Mouse (Mus musculus) CH12.LX (cell line): ENCODE measurements at regions not wholly inside any gene's neighbourhood (a gene's known extent, or its start where the extent isn't known, plus 50 kb on each side); places are given as distances from the start of the nearest gene placed in this dataset.

Experiments
- DNase-seq: peaks from one replicate; pipeline ENCODE4 v3.0.0-alpha.2; 2013; ENCODE audit errors: extremely low read depth
- H3K27ac ChIP-seq: 2 replicates; pipeline ENCODE4 v1.5.1; 2012; ENCODE audit warnings: low read depth, mild to moderate bottlenecking, control low read depth, moderate library complexity; ENCODE audit not compliant: insufficient read depth
- H3K27me3 ChIP-seq: replicated peaks from 2 replicates; pipeline ENCODE3; 2012; ENCODE audit warnings: inconsistent platforms
- H3K36me3 ChIP-seq, 2 experiments: replicated peaks in 1 of 2; 2 replicates each; pipeline versions ENCODE3 to v1.6.1; 2012; ENCODE audit warnings: inconsistent platforms in 1 of 2, low read length in 1 of 2, mild to moderate bottlenecking in 1 of 2, mixed read lengths in 1 of 2, moderate library complexity in 1 of 2; ENCODE audit not compliant: control insufficient read depth in 1 of 2, insufficient read depth in 1 of 2
- H3K4me1 ChIP-seq, 2 experiments: 2 replicates each; pipeline ENCODE4 v1.6.1; 2012; ENCODE audit warnings: inconsistent platforms in 1 of 2, moderate library complexity in 1 of 2; ENCODE audit not compliant: insufficient read depth in 2 of 2, control insufficient read depth in 1 of 2
- H3K4me2 ChIP-seq: 2 replicates; pipeline ENCODE4 v1.6.1; 2012; ENCODE audit warnings: low read depth, mild to moderate bottlenecking, control low read depth; ENCODE audit not compliant: poor library complexity, insufficient read depth, severe bottlenecking
- H3K4me3 ChIP-seq, 3 experiments: fragments of 150-350 bp in 1 of 3; sonication (generic) in 1 of 3; replicated peaks in 1 of 3; 2 replicates each; pipeline versions ENCODE3 to v1.5.1; 2011 to 2012; ENCODE audit warnings: low read depth in 2 of 3, low read length in 2 of 3, mild to moderate bottlenecking in 2 of 3, moderate library complexity in 2 of 3, control low read depth in 1 of 3, improper control_type of control experiment in 1 of 3, inconsistent platforms in 1 of 3, mixed read lengths in 1 of 3; ENCODE audit not compliant: poor library complexity in 1 of 3
- H3K79me2 ChIP-seq: replicated peaks from 2 replicates; pipeline ENCODE4 v1.6.1; 2012; ENCODE audit warnings: mild to moderate bottlenecking, moderate library complexity; ENCODE audit not compliant: control insufficient read depth, poor library complexity, insufficient read depth, severe bottlenecking; ENCODE audit errors: extremely low read depth
- H3K9ac ChIP-seq: 2 replicates; pipeline ENCODE4 v1.6.1; 2012; ENCODE audit warnings: low read depth, mild to moderate bottlenecking, control low read depth, moderate library complexity; ENCODE audit not compliant: insufficient read depth
- H3K9me3 ChIP-seq: replicated peaks from 2 replicates; pipeline ENCODE3; 2012; ENCODE audit warnings: low read length, inconsistent platforms, mixed read lengths
- BHLHE40 ChIP-seq: IDR thresholded peaks from 2 replicates; pipeline ENCODE4 v1.6.1; 2011; ENCODE audit warnings: mild to moderate bottlenecking, low read depth, low read length, improper control_type of control experiment
- CTCF ChIP-seq, 2 experiments: IDR thresholded peaks in 1 of 2; conservative IDR thresholded peaks in 1 of 2; 2 replicates each; pipeline ENCODE4 v1.5.1; 2011 to 2012; ENCODE audit warnings: low read depth in 2 of 2, low read length in 2 of 2, improper control_type of control experiment in 1 of 2, inconsistent platforms in 1 of 2, mild to moderate bottlenecking in 1 of 2, moderate library complexity in 1 of 2
- E2F4 ChIP-seq: IDR thresholded peaks from 2 replicates; pipeline ENCODE4 v1.6.1; 2011; ENCODE audit warnings: low read depth, low read length, improper control_type of control experiment; ENCODE audit not compliant: insufficient replicate concordance
- EP300 ChIP-seq: IDR thresholded peaks from 2 replicates; pipeline ENCODE4 v1.6.1; 2011; ENCODE audit warnings: low read length, improper control_type of control experiment
- IRF4 ChIP-seq: IDR thresholded peaks from 2 replicates; pipeline ENCODE4 v1.6.1; 2014; ENCODE audit warnings: low read depth, mild to moderate bottlenecking, inconsistent platforms, low read length, improper control_type of control experiment
- MAZ ChIP-seq: IDR thresholded peaks from 2 replicates; pipeline ENCODE4 v1.6.1; 2012; ENCODE audit warnings: low read depth, mild to moderate bottlenecking, inconsistent platforms, low read length, improper control_type of control experiment, moderate library complexity
- MEF2A ChIP-seq: IDR thresholded peaks from 2 replicates; pipeline ENCODE4 v1.6.1; 2014; ENCODE audit warnings: low read depth, mild to moderate bottlenecking, inconsistent platforms, low read length, improper control_type of control experiment, borderline replicate concordance
- MXI1 ChIP-seq: IDR thresholded peaks from 2 replicates; pipeline ENCODE4 v1.6.1; 2011; ENCODE audit warnings: mild to moderate bottlenecking, low read depth, low read length, improper control_type of control experiment
- MYC ChIP-seq: IDR thresholded peaks from 2 replicates; pipeline ENCODE4 v1.6.1; 2011; ENCODE audit warnings: low read depth, mild to moderate bottlenecking, improper control_type of control experiment, low read length
- NELFE ChIP-seq: IDR thresholded peaks from 2 replicates; pipeline ENCODE4 v1.6.1; 2011; ENCODE audit warnings: low read depth, low read length, improper control_type of control experiment
- PAX5 ChIP-seq: IDR thresholded peaks from 2 replicates; pipeline ENCODE4 v1.6.1; 2012; ENCODE audit warnings: low read length, inconsistent platforms, mixed read lengths
- POLR2A ChIP-seq: IDR thresholded peaks from 2 replicates; pipeline ENCODE4 v1.6.1; 2011; ENCODE audit warnings: low read depth, mild to moderate bottlenecking, improper control_type of control experiment, low read length
- POLR2AphosphoS2 ChIP-seq: IDR thresholded peaks from 2 replicates; pipeline ENCODE4 v1.6.1; 2011; ENCODE audit warnings: low read depth, low read length, improper control_type of control experiment
- RAD21 ChIP-seq: IDR thresholded peaks from 2 replicates; pipeline ENCODE4 v1.6.1; 2011; ENCODE audit warnings: low read depth, mild to moderate bottlenecking, low read length, improper control_type of control experiment, moderate library complexity
- SMC3 ChIP-seq: IDR thresholded peaks from 2 replicates; pipeline ENCODE4 v1.6.1; 2011; ENCODE audit warnings: low read depth, low read length, improper control_type of control experiment
- TBP ChIP-seq: conservative IDR thresholded peaks from 2 replicates; pipeline ENCODE4 v1.6.1; 2011; ENCODE audit warnings: low read depth, low read length, improper control_type of control experiment
- UBTF ChIP-seq: IDR thresholded peaks from 2 replicates; pipeline ENCODE4 v1.6.1; 2012; ENCODE audit warnings: low read depth, mild to moderate bottlenecking, inconsistent platforms, low read length, improper control_type of control experiment, moderate library complexity
- ZC3H11A ChIP-seq: IDR thresholded peaks from 2 replicates; pipeline ENCODE4 v1.6.1; 2012; ENCODE audit warnings: low read depth, mild to moderate bottlenecking, inconsistent platforms, low read length, improper control_type of control experiment
- dilution Hi-C: fragments of 300-500 bp; cut with MboI; formaldehyde crosslinking; loops from 2 replicates; pipeline ENCODE4 v1.14.3; 2020; ENCODE audit warnings: low sequenced_read_pairs; ENCODE audit not compliant: extremely low pct_unique_long_range_greater_than_20kb, extremely low pct_ligation_motif_present
- in situ Hi-C: fragments of 300-500 bp; cut with MboI; formaldehyde crosslinking; loops from 3 replicates; pipeline ENCODE4 v1.14.3; 2019; ENCODE audit warnings: low sequenced_read_pairs, low pct_ligation_motif_present, low pct_unique_long_range_greater_than_20kb, mixed read lengths

GRCm38 (mm10) chr8:24261359-24261758, 464.3 kb downstream of the Adam3 start:
- Histone ChIP-seq H3K9me3 (peaks cover 65% of the 10 kb centered on the region), H3K4me3 (no peak overlapping the region), H3K36me3 (no peaks in the 10 kb centered on the region), H3K4me1 (no peaks in the 10 kb centered on the region), H3K79me2 (no peaks in the 10 kb centered on the region), H3K4me2 (no peak overlapping the region), H3K27ac (no peak overlapping the region), H3K27me3 (no peaks in the 10 kb centered on the region), H3K9ac (no peak overlapping the region)
- DNase-seq, result no peak
- in situ Hi-C loops (no loop called here), dilution Hi-C loops (no loop called here)
- TF ChIP-seq EP300 (no peak), NELFE (no peak), RAD21 (no peak), UBTF (no peak), MEF2A (no peak), ZC3H11A (no peak), MXI1 (no peak), CTCF (conservative IDR thresholded peaks at IDR 0.05 in 1 of 2, IDR thresholded peaks at IDR 0.05 in 1 of 2; ENCODE audit: low read depth in 2 of 2, low read length in 2 of 2) (no peak)

GRCm38 (mm10) chr8:24258622-24259021, 467.0 kb downstream of the Adam3 start:
- H3K79me2 ChIP-seq, result no peaks in the 10 kb centered on the region
- H3K9me3 ChIP-seq, result peaks cover 61% of the 10 kb centered on the region
- H3K4me1 ChIP-seq, result no peaks in the 10 kb centered on the region
- in situ Hi-C loops, result no loop called here
- H3K27ac ChIP-seq, result no peak overlapping the region
- TF ChIP-seq BHLHE40 (no peak), ZC3H11A (no peak), SMC3 (no peak), MYC (no peak), TBP (no peak), RAD21 (no peak), EP300 (no peak), POLR2AphosphoS2 (no peak)
- no peak for DNase-seq
- H3K9ac ChIP-seq, result no peak overlapping the region
- H3K4me3 ChIP-seq, result no peak overlapping the region
- dilution Hi-C loops, result no loop called here
- H3K27me3 ChIP-seq, result no peaks in the 10 kb centered on the region
- H3K36me3 ChIP-seq, result no peaks in the 10 kb centered on the region
- H3K4me2 ChIP-seq, result no peak overlapping the region

- dilution Hi-C loops, result no loop called here
- Histone ChIP-seq H3K79me2 (no peaks in the 10 kb centered on the region), H3K9ac (no peak overlapping the region)
- no peak for DNase-seq
- TF ChIP-seq UBTF, result no peak
- TF ChIP-seq IRF4, result no peak
- no peak for TF ChIP-seq MAZ
- no peak for TF ChIP-seq E2F4
- no peak for TF ChIP-seq SMC3
- TF ChIP-seq PAX5, result no peak
- TF ChIP-seq POLR2A, result no peak
- TF ChIP-seq, all 38 proteins: peak for 0
- H3K4me2 ChIP-seq, result no peak overlapping the region
- in situ Hi-C loops, result no loop called here
- no peaks in the 10 kb centered on the region for H3K27me3 ChIP-seq
- peaks cover 69% of the 10 kb centered on the region for H3K9me3 ChIP-seq
- H3K4me1 ChIP-seq, result no peaks in the 10 kb centered on the region
- H3K4me3 ChIP-seq, result no peak overlapping the region
- H3K36me3 ChIP-seq, result no peaks in the 10 kb centered on the region
- H3K27ac ChIP-seq, result no peak overlapping the region
Observed at GRCm38 (mm10) chr8:24242211-24242610, 483.4 kb downstream of the Adam3 start.
